Mouse (Mus musculus) thymus, postnatal 4 days (tissue): Measurements from ENCODE around the gene Ppp2r2c.
"Not testable (repeated sequence)": the region's sequence is repeated elsewhere in the genome, so short reads cannot be mapped to it uniquely, and the experiment has no call there.

Experiments used
- DNase-seq: peaks from one replicate; pipeline ENCODE4 v3.0.0; 2021

The Ppp2r2c gene

DNA sequence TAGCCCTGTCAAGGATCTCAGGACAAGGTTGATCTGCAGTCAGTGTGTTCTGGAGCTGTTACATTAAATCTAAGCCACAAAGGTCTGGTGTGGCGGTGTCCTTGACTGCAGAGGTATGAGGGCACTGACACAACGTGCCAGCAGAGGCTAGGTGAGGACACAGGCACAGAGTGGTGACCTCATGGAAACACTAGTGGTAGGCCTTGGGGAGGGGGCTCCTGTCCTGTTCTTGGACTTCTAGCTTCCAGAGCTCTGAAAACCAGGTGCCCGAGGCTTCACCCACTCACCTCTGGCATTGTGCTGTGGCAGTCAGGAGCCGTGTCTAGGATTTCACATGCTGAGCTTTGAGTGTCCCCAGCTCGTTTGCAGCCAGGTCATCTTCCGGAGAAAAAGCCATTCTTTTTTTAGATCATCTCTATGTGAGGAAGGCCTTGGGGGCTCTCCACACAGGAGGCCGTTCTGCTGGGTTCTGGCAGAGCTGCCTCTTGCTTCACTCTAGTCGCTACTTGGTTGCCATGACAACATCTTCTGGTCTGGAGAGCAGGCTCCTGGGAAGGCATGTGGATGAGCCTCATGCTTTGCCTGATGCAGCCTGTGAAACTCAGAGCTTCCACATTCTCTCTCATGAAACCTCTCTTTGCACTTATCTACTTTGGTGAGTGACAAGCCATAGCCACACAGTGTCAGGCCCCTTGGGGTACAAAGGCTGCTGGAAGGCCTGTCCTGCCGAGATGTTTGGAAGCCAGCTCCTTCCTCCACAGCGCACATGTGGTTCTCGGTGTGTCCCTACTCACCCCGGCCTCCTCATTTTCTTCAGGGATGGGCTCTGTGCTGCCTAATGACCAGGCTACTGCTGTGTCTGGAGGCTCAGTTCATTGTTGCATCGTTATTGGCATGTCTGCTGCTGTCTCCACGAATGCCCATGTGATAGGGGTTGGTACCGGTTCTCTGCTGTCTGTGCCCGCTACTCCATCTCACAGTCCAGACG is 67.5 kb downstream of the Ppp2r2c start:
- no peak for DNase-seq

DNA sequence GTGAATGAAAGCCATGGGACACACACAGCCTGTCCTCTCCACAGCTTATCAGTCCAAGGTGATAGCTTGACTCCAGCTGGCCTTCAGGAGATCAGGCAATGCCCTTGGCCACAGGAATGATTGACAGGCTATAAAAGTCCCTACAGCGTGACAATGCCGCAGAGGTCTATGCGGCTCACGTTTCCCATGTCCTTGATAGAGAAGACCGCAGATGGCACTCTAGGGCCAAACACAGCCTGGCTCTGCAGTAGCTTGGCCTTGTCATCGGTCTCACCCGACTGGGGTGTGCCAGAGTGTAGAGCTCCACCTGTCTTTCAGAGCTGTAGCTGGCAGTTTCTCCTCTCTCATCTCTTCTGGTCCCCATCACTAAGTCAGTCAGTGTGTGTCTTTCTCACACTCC is 68.2 kb downstream of the Ppp2r2c start:
- DNase-seq: no peak

DNA sequence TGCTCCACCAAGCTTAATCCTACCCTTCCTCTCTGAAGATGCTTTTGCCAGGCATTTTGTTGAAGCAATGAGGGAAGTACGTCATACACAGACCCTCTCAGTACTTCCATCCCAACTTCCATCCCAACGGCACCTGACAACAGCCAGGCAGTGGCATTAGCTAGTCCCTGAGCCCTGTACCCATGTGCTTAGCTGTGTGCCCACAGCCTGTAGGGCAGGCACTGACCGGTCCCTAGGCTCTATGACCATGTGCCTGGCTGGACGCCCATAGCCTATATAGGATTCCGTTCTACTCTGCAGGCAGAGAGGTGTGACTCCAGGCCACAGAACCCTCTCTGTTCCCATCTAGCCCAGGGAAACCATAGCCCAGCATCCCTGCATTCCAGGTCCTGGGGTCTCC is 69.7 kb downstream of the Ppp2r2c start:
- no peak for DNase-seq

DNA sequence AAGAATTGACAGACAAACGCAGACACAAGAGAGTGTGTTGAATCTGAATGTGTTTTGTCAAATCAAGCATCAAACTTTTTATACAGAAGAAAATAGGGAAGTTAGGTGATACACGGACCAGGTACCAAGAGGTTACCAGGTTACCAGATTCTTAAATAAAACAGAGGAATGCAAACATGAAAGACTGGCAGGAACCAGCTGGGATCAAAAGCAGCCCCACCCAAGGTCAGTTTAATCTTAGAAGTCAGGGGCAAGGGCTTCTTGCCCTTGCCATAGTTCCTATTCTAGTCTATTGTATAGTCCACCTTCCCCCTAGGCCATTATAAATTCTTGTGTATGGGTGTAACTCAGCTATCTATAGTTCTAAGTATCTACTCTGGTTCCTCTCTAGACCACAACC is 70.7 kb downstream of the Ppp2r2c start:
- DNase-seq: not testable (repeated sequence)

DNA sequence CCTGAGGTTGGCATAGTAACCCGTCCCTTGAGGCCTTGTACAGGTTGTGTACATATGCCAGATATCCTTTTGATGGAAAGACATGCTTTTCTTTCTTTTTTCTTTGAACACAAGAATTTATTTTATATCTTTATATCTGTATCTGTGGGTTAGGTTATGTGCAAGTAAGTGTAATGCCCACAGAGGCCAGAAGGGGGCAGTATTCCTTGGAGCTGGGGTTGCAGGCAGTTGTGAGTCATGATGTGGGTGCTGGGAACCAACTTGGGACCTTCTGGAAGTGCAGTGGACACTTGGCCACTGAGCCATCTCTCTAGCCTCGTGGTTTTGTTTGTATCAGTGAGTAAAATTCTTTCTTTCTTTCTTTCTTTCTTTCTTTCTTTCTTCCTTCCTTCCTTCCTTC is 74.1 kb downstream of the Ppp2r2c start:
- no peak for DNase-seq

DNA sequence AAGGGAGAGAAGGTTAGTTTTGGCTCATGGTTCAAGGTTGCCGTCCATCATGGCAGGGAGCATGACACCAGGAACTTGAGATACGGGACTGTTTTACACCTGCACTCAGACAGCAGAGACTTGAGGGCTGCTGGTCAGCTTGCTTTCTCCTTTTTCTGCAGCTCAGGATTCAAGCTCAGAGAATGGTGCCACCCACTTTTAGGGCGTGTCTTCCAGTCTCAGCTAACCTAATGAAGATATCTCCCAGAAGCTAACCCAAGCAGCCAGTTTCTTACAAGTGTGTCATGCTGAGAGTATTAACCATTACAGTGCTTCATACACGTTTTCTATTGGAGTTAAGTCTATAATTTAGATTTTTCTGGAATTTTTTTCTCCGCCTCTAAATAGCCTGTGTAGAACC is 76.2 kb downstream of the Ppp2r2c start:
- no peak for DNase-seq

DNA sequence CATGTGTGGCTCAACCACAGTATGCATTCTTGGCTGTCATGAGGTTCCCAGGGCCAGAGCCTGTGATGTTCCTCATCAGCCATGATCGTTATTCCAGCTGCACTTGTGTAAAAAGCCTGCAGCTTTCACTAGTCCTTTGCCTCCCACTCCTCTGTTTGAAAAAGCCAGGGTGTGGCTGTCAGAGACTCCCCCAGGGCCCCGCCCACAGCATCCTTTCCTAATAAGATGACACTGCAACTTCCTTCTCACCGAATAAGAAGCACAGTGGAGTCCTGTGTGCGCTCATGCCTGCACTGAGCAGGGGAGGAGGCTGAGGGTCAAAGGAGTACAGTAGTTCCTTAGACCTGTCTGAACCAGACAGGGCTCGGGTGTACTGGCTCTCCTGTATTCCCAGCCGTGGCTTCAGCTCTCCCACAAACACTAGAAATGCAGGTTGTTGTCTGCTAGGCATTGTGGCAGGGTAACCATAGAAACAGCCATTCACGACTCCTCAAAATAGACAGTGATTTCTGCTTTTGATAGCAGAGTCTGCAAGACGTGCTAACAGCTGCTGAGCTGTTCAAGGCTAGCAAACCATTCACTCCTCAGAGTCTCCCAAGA is 76.9 kb downstream of the Ppp2r2c start:
- DNase-seq: no peak

DNA sequence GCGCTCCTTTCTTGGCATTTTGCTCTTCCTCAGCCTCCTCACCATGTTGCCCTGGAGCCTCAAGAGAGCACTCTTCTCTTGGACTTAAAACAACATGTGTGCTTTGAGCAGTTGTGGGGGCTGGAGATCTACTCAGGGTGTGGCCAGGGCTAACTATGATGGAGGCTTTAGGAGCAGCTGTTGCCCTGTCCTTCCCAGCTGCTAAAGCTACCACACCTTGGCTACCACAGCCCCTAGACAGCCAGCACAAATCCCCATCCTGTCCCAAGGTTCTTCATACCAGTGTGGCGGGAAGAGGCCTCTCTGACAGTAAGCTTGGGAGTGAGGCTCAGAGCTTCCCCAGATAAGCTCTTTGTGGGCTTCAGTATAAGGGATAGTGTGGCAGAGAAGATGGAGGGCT is 77.4 kb downstream of the Ppp2r2c start:
- DNase-seq: no peak

DNA sequence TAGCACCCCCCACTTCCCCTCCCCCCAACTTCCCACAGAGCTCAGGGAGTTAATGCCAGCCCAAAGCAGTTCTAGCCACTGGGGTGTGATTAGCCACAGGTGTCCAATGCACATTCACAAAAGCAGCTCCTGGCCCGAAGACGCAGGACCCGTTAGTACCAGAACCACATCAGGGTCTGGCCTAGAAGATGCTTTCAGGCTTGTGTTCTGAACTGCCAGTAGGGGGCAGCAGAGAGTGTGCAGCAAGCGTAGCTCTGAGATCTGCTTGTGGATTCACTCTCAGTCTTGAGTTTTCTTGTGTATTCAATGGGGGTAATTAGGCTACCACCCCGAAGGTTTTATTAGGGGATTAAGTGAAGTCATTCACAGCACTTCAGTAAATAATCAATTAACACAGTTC is 78.1 kb downstream of the Ppp2r2c start:
- DNase-seq: peak; percentile 82

DNA sequence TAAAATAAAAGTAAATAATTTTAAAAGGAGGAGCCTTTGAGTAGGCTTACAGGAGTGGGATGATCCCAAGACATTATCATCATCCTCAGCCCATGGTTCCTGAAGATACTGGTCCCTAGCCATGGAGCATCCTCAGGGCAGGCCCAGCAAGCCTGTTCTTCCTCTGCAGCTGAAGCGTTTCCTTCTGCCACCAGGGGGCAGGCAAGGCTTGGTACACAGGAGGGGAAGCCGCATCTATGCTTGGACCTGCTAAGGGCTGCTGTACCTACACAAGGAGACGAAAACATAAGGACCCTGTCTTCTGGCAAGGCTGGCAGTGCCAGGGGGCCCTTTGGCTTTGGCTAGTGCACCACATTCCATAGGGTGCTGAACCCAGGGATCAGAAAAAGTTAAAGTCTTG is 80.5 kb downstream of the Ppp2r2c start:
- DNase-seq: peak; percentile 93

DNA sequence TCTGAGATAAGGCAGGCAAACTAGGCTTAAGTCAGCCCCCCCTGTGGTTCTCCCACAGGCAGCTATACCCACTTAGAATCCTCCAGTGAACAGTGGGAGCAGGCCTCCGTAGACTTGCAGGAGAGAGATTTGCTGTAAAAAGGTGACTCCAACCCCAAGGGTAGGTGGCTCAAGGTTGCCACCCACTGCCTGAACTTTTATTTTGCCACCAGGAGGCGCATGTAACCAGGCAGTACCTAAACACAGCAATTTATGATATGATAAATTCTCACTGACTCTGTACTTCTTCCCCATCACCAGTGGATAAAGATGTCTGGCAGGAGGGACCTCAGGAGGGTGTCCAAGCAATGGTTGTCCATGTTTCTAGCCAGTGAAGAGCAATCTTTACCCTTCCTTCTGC is 82.6 kb downstream of the Ppp2r2c start:
- peak; percentile 62 for DNase-seq

DNA sequence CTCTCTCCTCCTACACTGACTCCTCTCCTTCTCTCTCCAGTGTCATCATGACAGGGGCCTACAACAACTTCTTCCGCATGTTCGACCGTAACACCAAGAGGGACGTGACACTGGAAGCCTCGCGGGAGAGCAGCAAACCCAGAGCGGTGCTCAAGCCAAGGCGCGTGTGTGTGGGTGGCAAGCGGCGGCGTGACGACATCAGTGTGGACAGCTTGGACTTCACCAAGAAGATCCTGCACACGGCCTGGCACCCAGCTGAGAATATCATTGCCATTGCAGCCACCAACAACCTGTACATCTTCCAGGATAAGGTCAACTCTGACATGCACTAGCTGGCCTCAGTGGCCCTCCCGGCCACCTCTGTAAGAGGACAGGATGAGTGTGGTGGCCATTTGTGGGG is 84.0 kb downstream of the Ppp2r2c start:
- no peak for DNase-seq

DNA sequence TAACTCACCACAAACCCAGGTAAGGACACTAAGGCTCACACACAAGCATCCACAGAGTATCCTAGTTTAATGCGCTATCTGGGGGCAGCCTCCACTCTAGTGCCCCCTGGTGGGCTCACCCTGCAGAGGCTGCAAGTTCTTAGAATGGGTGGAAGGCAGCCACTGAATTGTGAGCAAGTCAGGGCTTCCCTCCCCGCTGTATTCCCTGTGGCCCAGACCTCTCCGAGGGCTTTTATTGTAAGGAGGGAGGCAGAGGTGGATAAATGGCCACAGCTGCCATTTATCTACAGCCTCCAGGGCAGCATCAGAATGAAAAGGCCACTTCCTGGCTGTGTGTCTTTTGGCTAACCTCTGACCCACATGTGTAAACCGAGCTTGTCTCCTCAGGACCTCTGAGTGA is 87.1 kb downstream of the Ppp2r2c start:
- peak; percentile 80 for DNase-seq

DNA sequence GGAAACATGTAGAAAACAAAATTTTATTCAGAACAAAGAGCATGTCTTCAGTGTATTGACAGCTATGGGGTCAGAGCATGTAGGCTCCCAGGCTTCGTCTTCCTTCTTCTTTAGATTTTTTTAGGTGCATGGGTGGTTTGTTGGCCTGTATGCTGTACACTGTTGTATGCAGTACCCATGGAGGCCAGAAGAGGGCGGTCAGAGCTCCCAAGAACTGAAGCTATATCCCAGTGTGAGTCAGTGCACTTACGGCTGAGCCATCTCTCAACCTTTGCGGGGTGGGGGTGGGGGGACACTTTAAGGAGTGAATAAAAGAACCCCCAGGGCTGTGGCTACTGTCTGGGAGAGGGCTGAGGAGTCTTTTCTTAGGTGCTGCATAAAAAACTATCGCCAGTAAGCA is 90.5 kb downstream of the Ppp2r2c start:
- peak; percentile 90 for DNase-seq

DNA sequence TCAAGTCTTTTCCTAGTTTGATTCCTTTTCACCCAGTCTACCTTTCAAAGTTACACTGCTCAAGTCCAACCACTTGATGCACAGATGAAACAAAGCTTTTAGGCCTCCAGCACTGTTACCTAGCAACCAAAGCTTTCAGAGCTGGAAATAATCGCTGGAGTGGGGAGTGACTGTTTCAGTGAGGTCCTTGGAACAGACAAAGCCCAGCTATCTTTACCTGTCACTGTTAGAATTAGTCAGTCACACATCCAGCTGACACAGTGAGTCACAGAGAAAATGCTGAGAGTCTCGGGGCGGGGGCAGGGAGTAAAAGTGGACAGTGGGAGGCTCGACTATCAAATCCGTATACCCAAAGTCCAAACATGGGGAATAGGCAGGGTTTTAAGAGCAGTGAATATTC is 92.2 kb downstream of the Ppp2r2c start:
- no peak for DNase-seq

DNA sequence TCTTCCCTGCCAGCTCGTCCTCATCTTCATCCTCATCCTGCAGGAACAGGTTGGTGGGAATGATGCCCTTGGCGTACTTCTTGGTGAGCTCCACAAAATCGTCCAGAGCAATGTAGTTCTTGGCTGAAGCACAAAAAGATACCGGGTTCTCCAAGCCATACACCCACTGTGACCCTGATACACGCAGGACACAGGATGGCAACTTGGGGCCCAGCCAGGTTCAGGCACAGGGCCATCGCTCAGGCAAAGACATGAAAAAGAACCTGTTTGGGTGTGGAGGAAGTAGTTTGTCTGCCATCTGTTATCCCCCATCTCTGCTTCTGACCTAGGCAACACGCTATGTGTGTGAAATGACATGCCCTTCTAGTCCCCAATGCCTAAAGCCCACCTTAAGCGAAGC is 103.3 kb downstream of the Ppp2r2c start:
- no peak for DNase-seq

DNA sequence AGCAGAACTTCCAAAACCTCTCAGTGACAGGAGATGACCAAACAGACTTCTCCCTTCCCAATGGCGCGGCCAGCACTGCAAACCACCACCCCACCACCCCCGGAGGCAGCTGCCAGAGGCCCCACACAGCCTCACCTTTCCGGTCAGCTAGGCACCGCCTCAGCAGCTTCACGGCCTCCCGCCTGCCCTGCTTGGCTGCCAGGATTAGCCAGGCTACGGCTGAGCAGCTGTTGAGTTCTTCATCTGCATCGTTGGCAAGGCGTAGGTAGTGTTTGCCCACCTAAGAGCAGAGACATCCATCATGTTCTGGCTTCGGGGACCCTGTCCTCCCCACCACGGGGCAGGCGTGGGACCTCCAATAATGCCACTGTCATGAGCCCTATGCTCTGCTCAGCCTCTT is 107.0 kb downstream of the Ppp2r2c start:
- no peak for DNase-seq

DNA sequence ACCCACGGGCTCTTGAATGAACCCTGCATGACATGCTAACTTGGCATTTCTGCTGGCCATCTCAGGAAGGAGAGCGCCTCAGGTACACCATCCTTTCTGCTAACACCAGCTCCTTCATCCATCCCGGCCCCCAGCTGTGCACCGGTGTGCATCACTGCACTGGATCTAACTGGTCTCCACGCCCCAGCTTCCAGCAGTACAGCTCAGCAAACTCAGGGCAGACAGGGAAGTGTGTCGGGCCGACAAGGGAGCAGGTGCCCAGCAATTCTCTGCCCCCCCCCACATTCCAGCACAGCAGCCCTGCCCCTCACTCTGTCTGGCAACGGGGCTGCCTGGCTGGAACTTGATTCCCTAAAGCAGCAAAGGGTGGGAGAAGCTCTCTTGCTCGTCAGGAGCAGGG is 109.5 kb downstream of the Ppp2r2c start:
- DNase-seq: no peak

DNA sequence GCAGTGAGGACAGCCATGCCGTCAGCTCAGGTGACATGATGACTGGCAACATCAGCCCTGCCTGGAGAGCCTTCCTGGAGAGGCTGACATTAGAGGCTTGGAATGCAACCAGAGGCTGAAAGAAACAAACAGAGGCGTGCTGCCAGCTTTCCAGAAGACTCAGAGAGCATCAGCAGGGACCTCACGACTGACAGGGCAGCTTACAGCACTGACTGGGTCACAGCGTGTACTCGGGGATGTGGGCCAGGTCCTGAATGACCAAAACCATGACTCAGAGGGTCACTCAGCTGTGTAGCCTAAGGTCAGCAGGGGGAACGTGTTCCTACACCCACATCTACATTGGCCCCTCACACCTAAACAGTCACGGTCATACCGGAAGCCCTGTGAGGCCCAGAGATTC is 110.7 kb downstream of the Ppp2r2c start:
- DNase-seq: peak; percentile 17

DNA sequence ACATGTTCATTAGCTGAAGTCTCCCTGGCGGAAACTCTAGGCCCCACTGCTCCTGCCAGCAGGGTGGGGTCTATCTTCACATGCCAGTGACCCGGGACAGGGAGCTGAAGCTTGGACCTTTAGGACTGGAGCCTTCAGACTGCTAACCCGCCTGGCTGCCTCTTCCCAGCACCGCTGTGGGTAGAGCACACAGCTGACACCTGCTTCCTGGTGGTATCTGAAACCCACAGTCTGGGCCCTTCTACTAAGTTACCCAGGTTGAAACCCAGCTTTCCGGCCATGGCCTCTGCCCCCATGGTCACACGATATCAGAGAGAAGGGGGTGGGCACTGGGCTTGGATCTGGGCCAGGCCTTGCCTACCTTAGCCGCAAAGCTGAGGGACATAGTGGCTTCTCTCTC is 111.3 kb downstream of the Ppp2r2c start:
- peak; percentile 63 for DNase-seq

DNA sequence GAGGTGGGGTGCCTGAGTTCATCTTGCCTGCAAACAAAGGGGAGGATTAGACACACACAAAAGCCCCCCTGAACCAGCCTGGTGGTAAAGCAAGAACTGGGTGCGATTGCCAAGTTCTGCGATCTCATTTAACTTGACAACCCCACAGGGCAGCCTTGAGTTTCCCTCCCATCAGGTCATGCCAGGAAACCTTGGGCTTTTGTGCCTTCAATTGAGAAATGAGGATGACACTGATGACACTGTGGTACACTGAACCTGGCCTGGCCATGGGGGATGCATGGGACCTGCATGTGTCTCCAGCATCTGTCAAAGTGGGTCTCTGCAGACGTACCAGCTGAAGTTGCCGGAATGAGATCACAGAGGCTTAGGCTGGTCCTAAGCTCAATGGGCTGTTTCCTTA is 114.0 kb downstream of the Ppp2r2c start:
- DNase-seq: no peak

DNA sequence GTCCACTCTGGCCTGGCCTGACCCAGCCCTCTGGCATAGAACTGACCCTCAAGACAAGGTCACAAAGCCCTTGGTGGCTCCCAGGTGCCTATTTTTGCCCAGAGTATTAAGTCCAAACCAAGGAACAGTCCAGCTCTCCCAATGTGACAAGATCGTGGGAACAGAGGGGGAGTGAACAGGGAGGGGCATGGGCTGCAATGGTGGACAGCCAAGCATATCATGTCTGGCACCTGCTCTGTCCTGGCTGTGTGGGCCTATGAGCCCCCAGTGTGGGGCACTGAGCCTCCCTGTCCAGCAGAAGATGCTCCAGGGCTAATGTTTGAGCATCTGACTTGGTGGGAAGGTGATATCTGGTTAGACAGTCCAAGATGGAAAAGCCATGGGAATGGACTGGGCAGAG is 118.3 kb downstream of the Ppp2r2c start:
- no peak for DNase-seq

DNA sequence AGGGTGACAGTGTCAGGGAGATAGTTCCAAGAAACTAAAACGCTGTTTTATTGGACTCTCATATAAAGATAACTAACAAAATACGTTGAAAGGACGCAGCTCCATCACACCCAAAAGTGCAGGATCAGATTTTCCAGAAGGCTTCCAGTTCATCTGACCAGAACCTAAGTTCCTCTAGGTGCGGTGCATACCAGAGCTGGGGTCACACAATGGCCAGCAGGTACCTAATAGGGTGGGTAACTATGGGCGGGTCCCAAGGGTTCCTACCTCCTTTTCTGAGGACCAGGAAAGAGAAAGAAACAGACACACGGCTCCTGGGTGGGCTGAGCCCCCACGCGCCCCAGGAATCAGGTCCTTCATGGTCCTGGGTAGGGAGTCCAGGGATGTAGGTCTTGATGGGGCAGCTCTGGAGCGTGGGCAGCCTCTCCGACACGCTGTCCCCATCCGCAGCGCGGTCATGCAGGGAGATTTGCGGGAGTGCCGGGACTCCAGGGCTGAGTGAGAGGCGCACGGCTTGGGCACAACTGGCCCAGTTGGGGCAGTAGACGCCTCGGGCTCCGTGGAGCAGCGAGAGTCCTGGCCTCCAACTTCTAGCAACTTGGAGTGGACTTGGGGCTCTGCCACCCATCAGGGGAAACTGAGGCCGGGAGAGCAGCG is 119.9 kb downstream of the Ppp2r2c start:
- no peak for DNase-seq
